Mouse (Mus musculus): ENCODE measurements around the gene Hpf1. TPM values are rescaled to one million over a fixed set of nuclear protein-coding genes. Genes with fewer than 3 reads are reported as not detected.

The Hpf1 gene
- polyA plus RNA-seq, 1 experiment from 2014 or later: 95.6 TPM

DNA sequence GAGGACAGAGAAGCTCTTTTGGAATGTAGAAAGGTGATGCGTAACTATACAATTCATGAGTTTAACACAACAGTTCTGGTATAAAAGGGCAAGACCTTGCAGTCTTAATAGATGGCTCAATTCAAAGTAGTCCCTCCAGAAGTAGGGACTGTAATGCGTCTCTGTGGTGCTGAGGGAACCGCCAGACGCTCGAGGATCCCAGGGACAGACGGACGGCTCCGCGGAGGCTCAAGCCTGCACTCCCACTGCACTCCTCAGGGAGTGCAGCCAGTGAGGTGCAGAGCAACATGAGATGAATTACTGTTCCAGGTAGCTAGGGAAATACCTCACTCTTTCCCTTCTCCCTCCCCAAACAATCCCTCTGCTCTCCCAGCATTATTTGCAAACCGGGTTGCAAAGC, 22.3 kb downstream of the Hpf1 start:
- no peak for ATAC-seq (ENCODE audit: insufficient number of reproducible peaks, low FRiP score, low TSS enrichment, low read depth)
- no peak overlapping the region for H3K4me3 ChIP-seq
- WGBS: 57% methylated on average over 10 of the region's 10 CpGs
- H3K4me2 ChIP-seq: no peak overlapping the region
- H3K9me3 ChIP-seq: no peaks in the 10 kb centered on the region
- no peak overlapping the region for H3K27ac ChIP-seq
- H3K27me3 ChIP-seq: no peaks in the 10 kb centered on the region
- no peaks in the 10 kb centered on the region for H3K4me1 ChIP-seq
- no peak overlapping the region for H3K9ac ChIP-seq
- peaks cover 25% of the 10 kb centered on the region for H3K36me3 ChIP-seq

DNA sequence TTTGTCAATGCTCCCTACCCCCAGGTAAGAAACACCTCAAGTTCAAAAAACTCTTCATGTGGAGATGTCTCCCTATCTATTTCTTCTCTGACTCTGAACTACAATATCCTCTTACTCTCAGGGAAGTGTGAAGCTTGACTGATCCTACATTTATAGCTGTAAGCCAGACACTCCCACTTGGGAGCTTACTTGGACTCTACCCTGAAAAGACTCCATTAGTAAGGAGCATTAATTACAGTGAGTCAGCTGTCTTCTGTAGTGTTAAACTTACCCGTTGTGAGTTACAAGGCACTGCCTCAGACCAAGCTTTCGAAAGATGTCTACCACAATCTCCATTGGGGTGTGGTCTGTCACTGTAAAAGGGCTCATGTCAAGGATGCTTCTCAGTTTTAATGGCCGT, 28.9 kb downstream of the Hpf1 start:
- Histone ChIP-seq H3K27me3 (no peaks in the 10 kb centered on the region), H3K27ac (no peak overlapping the region), H3K4me3 (no peak overlapping the region), H3K9me3 (no peaks in the 10 kb centered on the region), H3K4me1 (no peaks in the 10 kb centered on the region), H3K36me3 (0 out of 2 replicates have a peak, but pooled peaks cover 10% of the 10 kb centered on the region), H3K4me2 (no peak overlapping the region), H3K9ac (no peak overlapping the region)
- WGBS: 79% methylated on average over 3 of the region's 3 CpGs
- no peak for ATAC-seq (ENCODE audit: insufficient number of reproducible peaks, low FRiP score, low TSS enrichment, low read depth)

DNA sequence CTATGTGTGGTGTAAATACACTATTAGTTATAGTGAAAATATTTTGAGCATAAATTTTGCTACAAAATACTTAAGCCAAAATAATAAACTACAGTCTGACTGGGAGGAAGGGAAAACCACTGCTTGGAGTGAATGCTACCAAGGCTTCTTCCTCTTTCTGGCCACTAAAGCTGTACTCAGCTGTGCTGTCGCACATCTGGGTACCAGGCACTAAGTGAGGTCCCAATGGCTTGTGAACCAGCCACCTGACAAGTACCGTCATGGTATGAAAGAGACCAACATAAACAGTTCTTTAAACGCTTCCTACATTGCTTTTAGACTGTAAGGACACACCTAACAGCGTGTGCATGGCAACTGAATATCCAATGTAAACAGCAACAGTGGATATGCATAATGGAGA, 30.0 kb downstream of the Hpf1 start:
- Histone ChIP-seq H3K9ac (no peak overlapping the region), H3K4me3 (no peak overlapping the region), H3K9me3 (no peaks in the 10 kb centered on the region), H3K27me3 (no peaks in the 10 kb centered on the region), H3K27ac (no peak overlapping the region), H3K36me3 (0 out of 2 replicates have a peak, but pooled peaks cover 5% of the 10 kb centered on the region), H3K4me1 (no peaks in the 10 kb centered on the region), H3K4me2 (no peak overlapping the region)
- ATAC-seq (ENCODE audit: insufficient number of reproducible peaks, low FRiP score, low TSS enrichment, low read depth): no peak
- WGBS: 69% methylated on average over 4 of the region's 4 CpGs

DNA sequence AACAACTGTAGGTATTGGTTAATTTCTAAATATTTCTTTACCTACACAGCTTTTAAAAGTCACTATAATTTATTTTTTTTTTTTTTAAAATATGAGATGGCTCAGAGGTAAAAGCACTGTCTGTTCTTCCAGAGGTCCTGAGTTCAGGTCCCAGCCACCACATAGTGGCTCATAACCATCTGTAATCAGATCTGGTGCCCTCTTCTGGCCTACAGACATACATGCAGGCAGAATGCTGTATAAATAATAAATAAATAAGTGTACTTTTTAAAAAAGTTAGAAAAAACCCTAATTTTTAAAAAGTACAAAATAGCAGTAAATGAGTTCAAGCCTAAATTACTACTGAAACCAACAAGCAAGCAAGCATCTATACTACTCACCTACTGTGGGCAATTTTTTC, 43.4 kb downstream of the Hpf1 start:
- Histone ChIP-seq H3K36me3 (peaks cover 7% of the 10 kb centered on the region), H3K27me3 (no peaks in the 10 kb centered on the region), H3K4me1 (no peaks in the 10 kb centered on the region), H3K27ac (no peak overlapping the region), H3K4me3 (no peak overlapping the region), H3K4me2 (no peak overlapping the region), H3K9me3 (no peaks in the 10 kb centered on the region), H3K9ac (no peak overlapping the region)
- no peak for ATAC-seq (ENCODE audit: insufficient number of reproducible peaks, low FRiP score, low TSS enrichment, low read depth)

DNA sequence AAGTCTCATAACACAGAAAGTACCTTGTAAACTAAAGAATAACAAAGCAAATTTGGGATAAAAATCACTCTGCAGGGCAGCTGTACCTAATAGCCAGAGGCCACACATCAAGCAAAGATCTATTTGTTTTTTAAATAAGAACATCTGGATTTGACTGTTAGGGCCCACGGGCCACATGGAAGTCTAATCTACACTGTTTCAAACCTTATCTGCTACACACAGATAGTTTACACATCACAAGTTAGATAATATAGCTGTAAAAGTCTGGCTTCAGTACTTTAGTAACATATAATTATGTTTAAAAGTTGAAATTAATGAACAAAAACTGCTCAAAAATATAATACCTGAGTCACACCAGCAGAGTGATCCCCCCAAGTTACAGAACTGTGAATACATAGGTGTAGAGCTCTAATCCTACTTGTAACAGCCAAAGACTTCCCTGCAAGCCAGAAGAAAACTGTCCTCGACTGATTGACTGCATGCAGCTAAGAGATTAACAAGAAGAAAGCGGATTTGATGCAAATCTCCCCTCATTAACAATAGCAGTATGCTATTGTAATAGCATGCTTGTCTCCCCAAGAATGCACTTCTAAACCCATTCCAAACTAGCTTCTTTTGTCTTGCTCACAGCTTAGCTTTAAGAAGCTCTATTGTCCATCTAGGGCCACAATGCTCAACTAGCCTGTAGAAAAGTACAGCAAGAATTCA, 48.7 kb downstream of the Hpf1 start:
- Histone ChIP-seq H3K27me3 (no peaks in the 10 kb centered on the region), H3K9ac (no peak overlapping the region), H3K4me1 (no peaks in the 10 kb centered on the region), H3K4me3 (no peak overlapping the region), H3K9me3 (no peaks in the 10 kb centered on the region), H3K36me3 (0 out of 2 replicates have a peak, but pooled peaks cover 2% of the 10 kb centered on the region), H3K4me2 (no peak overlapping the region), H3K27ac (no peak overlapping the region)
- 51% methylated on average over 3 of the region's 3 CpGs for WGBS
- ATAC-seq (ENCODE audit: insufficient number of reproducible peaks, low FRiP score, low TSS enrichment, low read depth): no peak

DNA sequence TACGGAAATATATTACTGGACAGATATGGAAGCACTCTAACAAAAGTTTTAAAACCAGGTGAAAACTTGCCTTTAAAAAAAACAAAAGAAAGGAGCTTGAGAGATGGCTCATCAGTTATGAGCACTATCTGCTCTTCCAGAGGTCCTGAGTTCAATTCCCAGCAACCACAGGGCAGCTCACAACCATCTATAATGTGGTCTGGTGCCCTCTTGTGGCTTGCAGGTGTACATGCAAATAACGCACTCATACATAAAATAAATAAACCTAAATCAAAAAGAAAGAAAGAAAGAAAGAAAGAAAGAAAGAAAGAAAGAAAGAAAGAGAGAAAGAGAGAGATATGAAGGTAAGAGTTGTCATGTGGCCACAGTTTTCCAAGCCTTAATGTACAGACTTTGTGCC, 52.6 kb downstream of the Hpf1 start:
- Histone ChIP-seq H3K36me3 (no peaks in the 10 kb centered on the region), H3K27ac (no peak overlapping the region), H3K9ac (no peak overlapping the region), H3K4me2 (no peak overlapping the region), H3K4me3 (no peak overlapping the region), H3K27me3 (no peaks in the 10 kb centered on the region), H3K9me3 (no peaks in the 10 kb centered on the region), H3K4me1 (no peaks in the 10 kb centered on the region)
- no peak for ATAC-seq (ENCODE audit: insufficient number of reproducible peaks, low FRiP score, low TSS enrichment, low read depth)
- 94% methylated on average over 2 of the region's 2 CpGs for WGBS

DNA sequence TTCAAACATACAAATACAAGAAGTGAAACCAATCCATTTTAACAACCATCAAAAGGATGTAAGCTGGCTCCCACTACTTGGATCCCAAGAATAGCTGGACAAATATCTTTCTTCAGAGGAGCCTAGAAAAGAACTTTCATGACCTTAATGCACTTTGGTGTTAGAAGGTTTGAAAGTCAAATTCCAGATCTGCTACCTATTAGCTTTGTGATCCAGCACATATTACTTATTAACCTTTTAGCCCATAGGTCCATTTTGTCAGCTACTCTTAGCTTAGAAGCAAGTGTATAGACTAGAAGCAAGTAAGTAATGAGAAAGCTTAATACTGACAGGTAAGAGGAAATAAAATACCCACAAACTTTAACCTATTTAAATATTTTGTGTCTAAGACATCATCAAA, 57.3 kb downstream of the Hpf1 start:
- Histone ChIP-seq H3K9ac (no peak overlapping the region), H3K36me3 (no peaks in the 10 kb centered on the region), H3K9me3 (no peaks in the 10 kb centered on the region), H3K4me2 (no peak overlapping the region), H3K27ac (no peak overlapping the region), H3K27me3 (no peaks in the 10 kb centered on the region), H3K4me1 (no peaks in the 10 kb centered on the region), H3K4me3 (no peak overlapping the region)
- ATAC-seq (ENCODE audit: insufficient number of reproducible peaks, low FRiP score, low TSS enrichment, low read depth): no peak

DNA sequence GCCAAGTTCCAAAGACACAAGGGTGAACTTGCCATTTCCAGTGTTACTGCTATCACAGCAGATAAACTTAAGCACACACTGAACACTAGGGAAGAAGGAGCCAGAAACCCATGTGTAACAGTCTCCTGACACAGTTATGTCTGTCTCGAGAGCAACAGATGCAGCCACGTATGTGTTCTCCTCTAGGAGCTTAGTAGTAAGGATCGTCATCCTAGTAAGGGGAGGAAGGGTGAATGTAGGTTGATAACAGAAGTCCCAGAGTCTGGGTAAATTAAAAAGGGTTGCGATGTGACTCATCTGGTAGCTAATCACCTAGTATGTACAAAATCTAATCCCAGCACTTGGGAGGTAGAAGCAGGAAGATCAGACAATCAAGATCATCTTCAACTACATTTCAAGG, 59.6 kb downstream of the Hpf1 start:
- Histone ChIP-seq H3K9me3 (no peaks in the 10 kb centered on the region), H3K9ac (no peak overlapping the region), H3K36me3 (no peaks in the 10 kb centered on the region), H3K27ac (no peak overlapping the region), H3K4me2 (no peak overlapping the region), H3K27me3 (no peaks in the 10 kb centered on the region), H3K4me1 (0 out of 2 replicates have a peak, but pooled peaks cover 4% of the 10 kb centered on the region), H3K4me3 (no peak overlapping the region)
- WGBS: 56% methylated on average over 4 of the region's 4 CpGs
- no peak for ATAC-seq (ENCODE audit: insufficient number of reproducible peaks, low FRiP score, low TSS enrichment, low read depth)

DNA sequence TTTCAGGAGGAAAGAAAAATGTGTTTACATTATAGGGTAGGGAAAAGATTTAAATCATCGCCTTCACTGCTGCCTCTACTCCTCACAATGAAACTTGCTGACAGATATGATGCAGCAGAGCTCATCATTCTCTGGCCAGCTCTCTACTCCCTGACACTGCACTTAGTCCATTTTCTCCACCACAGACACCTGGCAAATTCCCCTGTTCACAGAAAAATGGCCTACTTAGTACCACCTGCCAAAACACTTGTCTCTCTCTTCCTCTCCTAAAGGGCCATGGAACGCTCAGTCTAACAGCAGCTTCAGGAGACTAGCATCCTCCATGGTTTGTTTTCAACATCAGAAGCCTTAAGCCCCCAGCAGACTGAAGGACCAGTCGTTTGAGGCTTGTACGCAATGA, 61.1 kb downstream of the Hpf1 start:
- ATAC-seq (ENCODE audit: insufficient number of reproducible peaks, low FRiP score, low TSS enrichment, low read depth): no peak
- WGBS: 72% methylated on average over 4 of the region's 4 CpGs
- H3K36me3 ChIP-seq: no peaks in the 10 kb centered on the region
- no peak overlapping the region for H3K4me2 ChIP-seq
- H3K9ac ChIP-seq: no peak overlapping the region
- no peaks in the 10 kb centered on the region for H3K27me3 ChIP-seq
- no peaks in the 10 kb centered on the region for H3K9me3 ChIP-seq
- H3K4me1 ChIP-seq: 0 out of 2 replicates have a peak, but pooled peaks cover 4% of the 10 kb centered on the region
- H3K4me3 ChIP-seq: no peak overlapping the region
- no peak overlapping the region for H3K27ac ChIP-seq

DNA sequence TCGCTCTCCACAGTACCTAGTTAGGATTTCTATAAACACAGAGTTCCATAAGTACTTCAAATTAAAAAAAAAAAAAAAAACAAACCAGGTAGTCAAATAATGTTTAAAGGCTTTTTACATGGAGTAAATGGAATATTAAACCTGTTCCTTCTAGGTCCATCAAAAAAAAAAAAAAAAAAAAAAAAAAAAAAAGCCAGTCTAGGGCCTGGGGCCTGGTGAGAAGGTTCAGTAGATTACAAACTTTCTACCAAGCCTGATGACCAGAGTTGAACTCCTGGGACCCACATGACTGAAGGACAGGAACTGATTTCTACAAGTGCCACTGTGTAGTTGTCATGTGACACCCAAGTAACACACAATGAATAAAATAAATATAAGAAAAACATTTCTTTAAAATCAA, 61.5 kb downstream of the Hpf1 start:
- H3K9ac ChIP-seq: no peak overlapping the region
- WGBS: 90% methylated on average over 1 of the region's 1 CpGs
- H3K9me3 ChIP-seq: no peaks in the 10 kb centered on the region
- H3K4me3 ChIP-seq: no peak overlapping the region
- no peaks in the 10 kb centered on the region for H3K36me3 ChIP-seq
- H3K4me2 ChIP-seq: no peak overlapping the region
- ATAC-seq (ENCODE audit: insufficient number of reproducible peaks, low FRiP score, low TSS enrichment, low read depth): no peak
- H3K4me1 ChIP-seq: 0 out of 2 replicates have a peak, but pooled peaks cover 4% of the 10 kb centered on the region
- no peaks in the 10 kb centered on the region for H3K27me3 ChIP-seq
- H3K27ac ChIP-seq: no peak overlapping the region

DNA sequence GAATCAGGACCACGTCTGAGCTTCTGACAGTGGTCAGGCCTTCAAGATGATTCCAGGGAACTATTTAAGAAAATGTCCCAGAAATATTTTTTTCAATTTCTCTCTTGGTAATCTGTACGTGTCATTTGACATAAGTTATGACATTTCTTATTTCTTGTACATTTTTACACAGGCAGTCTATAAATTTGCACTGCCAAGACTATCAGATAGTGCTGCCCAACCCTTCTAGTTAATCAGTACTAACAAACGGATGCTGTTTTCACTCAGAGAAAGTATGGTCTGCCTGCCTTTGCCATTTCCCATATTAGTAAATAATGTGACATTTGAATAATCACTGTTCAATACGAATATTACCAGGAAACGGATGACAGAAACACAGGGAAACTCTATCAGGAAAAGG, 62.6 kb downstream of the Hpf1 start:
- no peak overlapping the region for H3K4me2 ChIP-seq
- H3K4me1 ChIP-seq: 0 out of 2 replicates have a peak, but pooled peaks cover 4% of the 10 kb centered on the region
- no peak for ATAC-seq (ENCODE audit: insufficient number of reproducible peaks, low FRiP score, low TSS enrichment, low read depth)
- no peak overlapping the region for H3K4me3 ChIP-seq
- no peaks in the 10 kb centered on the region for H3K27me3 ChIP-seq
- WGBS: 74% methylated on average over 5 of the region's 5 CpGs
- no peaks in the 10 kb centered on the region for H3K9me3 ChIP-seq
- no peak overlapping the region for H3K9ac ChIP-seq
- H3K36me3 ChIP-seq: no peaks in the 10 kb centered on the region
- H3K27ac ChIP-seq: no peak overlapping the region

DNA sequence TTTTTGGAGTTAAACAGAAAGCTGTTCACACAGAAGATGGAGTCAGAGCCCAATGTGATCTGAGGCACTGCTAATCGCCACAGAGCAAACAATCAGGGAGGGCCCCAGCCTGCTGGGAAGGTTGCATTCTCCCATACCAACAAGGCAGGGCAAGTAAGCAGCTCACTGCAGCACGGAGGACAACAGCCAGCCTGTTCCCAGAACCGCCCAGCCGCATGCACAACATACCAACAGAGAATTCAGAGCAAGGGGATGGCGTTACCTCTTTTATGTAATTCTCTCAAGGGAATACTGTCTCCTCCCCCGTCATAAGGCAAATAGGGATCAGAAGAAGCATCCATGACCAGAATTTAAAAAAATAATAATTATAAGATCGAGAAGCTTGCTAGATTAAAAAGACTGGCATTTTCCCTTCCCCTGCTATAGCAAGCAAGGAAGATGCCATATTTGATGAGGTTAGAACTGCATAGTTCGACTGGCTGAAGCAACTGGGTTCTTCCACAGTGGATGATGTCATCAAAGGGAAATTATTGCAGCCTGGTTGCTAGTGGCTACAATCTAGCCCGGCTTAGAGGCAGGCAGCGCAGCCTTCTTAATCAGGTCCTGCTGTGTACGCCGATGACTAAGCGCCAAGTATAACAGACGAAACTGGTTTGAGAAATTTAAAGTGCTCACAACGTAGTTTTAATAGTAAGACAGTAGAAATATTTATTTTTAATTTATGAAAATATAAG, 64.2 kb downstream of the Hpf1 start:
- no peaks in the 10 kb centered on the region for H3K27me3 ChIP-seq
- H3K4me1 ChIP-seq: 0 out of 2 replicates have a peak, but pooled peaks cover 4% of the 10 kb centered on the region
- H3K9me3 ChIP-seq: no peaks in the 10 kb centered on the region
- no peaks in the 10 kb centered on the region for H3K36me3 ChIP-seq
- H3K9ac ChIP-seq: 0 out of 2 replicates have a peak overlapping the region, but pooled peaks have one; percentile 33
- peak; percentile 95 for ATAC-seq (ENCODE audit: insufficient number of reproducible peaks, low FRiP score, low TSS enrichment, low read depth)
- peak overlapping the region; percentile 57 for H3K4me2 ChIP-seq
- peak overlapping the region; percentile 41 for H3K4me3 ChIP-seq
- peak overlapping the region; percentile 88 for H3K27ac ChIP-seq
- 3% methylated on average over 15 of the region's 15 CpGs for WGBS

Data from limb, embryonic 15.5 days (tissue).